Mouse (Mus musculus): Measurements from ENCODE around the gene Hecw2.

- no peak for TF ChIP-seq CTCF (IDR thresholded peaks at IDR 0.05; ENCODE audit: low read depth, low read length)
- TF ChIP-seq GATA1 (IDR thresholded peaks at IDR 0.05; ENCODE audit: borderline replicate concordance, low read length) = no peak
Measured at GRCm38 (mm10) chr1:54046923-54047322, 148.0 kb downstream of the Hecw2 start.

Data from G1E (cell line).